Mouse (Mus musculus): ENCODE data around the gene Dhrs7b.

The Dhrs7b gene

DNA sequence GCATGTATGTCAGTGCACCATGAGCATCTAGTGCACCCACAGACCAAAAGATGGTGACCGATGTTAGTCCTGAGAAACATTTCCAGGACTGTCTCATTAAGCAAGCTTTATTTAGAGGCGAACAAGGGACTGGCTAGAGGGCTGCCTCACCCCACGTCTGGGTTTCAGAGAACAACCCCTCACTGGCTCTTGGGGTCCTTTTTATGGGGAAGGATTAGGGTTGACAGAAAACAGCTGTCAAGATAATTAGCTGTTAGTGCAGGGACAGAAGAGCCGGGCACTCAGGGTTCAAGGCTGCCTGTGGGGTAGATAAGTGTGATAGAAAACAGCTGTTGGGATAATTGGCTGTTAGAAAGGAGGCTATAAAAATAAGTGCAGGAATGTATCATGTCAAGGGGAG is 65.5 kb downstream of the Dhrs7b start:
- peak; percentile 76 for DNase-seq (ENCODE audit: low spot score)

GRCm38 (mm10) chr11:60902001-60902400 is 71.6 kb downstream of the Dhrs7b start:
- no peak for DNase-seq (ENCODE audit: low spot score)

DNA sequence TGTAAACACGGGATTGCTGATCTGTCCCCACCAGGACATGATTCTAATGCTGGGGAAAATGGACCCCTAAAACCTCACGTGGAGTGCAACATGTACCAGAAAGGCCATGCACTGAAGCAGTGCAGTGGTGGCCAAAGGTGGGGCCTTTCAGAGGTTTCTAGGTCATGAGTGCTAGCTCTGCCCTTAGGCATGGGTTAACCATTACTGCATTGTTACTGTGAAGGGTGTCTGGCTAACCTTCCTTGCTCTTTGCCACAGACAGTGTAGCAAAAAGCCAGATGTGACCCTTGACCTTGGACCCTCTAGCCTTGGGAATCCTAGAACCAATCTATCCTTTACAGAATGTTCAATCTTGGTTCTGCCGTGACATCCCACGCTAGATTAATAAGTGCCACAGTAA is 72.1 kb downstream of the Dhrs7b start:
- DNase-seq (ENCODE audit: low spot score) = no peak

DNA sequence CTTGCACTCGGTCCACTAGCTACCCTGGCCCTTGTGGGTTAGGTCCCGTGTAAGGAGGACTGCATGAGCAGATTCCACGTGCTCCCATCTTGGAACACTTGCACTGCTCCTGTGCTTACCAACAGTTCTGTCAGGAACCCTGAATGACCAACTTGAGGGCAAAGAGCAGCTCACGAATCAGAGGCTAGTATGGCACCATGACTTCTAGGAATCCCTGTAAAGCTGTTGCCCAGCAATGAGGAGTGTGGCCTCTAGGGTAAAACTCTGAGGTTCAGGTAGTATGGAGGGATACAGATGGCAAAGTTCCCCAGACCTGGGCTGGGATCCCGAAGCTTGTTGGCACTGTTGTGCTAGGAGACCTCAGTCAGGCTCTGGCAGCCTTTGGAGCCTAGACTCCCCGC is 73.2 kb downstream of the Dhrs7b start:
- DNase-seq (ENCODE audit: low spot score) = no peak

DNA sequence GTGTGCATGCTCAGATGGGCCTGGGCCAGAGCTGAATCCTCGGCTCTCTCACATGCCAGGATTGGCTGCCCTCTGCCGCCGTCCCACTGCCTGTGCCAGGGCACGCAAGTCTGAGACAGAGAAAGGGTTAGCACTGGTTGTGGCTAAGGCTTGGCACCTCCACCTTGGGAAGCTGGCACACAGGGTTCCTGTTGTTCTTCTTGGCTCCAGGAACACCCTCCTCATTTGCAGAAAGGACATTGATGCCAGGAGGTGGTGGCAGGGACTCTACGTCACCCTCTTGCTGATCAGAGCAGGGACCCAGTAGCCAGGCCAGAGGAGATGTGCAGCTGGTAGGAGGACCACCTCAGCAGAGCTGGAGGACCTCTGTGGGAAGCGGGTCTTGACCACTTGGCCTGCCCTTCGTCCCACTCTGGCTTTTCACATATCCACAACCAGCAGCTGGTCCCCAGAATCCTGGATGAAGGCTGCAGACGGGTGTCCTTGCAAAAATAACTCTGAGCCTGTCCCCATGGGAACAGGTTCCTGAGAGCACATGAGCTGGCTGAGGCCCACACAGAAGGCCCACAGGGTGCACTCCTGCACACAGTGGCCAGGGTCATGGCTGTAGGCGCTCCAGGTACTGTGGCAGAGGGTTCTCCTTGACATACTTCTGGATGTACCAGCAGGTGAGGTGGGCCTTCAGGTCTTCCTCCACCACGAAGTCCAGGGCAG is 75.1 kb downstream of the Dhrs7b start:
- DNase-seq (ENCODE audit: low spot score) = no peak

DNA sequence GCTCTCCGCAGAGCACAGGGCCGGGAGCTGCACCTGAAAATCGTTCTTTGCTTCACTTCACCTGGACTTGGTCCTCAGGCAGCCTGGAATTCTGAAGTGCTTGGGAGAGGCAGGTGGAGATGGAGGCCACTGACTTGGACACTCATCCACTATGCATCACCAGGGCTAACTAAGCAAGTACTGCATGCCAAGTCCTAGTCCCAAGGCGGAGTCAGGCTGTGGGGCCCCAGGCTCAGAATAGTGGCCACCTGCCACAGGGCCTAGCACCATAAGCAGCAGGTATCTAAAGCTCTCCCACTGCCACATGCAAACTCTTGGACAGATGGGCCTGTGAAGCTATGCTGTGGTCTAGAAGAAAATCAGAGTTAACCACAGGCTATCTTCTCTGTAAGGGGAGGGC is 76.0 kb downstream of the Dhrs7b start:
- no peak for DNase-seq (ENCODE audit: low spot score)

DNA sequence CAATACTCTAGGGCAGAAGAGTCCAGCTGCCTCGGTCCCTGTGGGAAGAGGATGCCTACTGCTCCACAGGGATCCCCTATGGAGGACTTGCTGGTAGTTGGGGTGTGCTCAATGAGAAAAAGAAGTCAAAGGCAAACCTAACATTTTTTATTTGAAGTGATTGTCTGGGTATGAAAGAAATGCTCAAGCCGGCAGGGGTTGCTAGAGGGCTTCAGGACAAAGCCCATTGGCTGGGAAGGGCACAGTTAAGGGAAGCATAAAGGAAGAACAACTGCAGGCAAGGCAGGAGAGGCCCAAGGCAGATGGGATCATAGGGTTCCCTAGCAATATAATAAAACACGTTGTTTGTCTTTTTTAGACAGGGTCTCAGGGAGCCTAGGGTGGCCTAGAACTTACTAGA is 77.6 kb downstream of the Dhrs7b start:
- DNase-seq (ENCODE audit: low spot score) = peak; percentile 32

DNA sequence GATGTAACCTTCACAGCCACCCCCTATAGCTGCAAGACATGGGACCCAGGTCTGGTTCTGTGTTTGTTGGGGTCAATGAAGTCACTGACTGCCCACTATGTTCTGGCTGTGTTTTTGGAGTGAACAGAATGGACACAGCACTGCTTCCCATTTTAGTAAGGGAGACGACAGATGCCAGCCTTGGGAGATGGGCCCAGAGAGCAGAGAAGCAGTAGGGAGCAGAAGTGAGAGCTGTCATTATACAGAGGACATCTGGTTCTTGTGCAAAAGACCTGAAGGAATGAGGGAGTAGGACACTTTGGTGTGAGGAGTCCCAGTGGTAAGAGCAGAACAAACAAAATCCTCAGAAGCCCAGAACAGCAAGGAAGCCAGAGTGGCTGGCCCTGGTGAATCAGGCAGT is 79.2 kb downstream of the Dhrs7b start:
- no peak for DNase-seq (ENCODE audit: low spot score)

Data from MN1 (cell line).